Mouse (Mus musculus) brain, adult 2 months (tissue): ENCODE results near the gene Rdx.
"Not testable (repeated sequence)": the region's sequence is repeated elsewhere in the genome, so short reads cannot be mapped to it uniquely, and the experiment has no call there.

Experiments
- DNase-seq: peaks from one replicate; pipeline ENCODE4 v3.0.0; 2011; ENCODE audit warnings: low read depth, low spot score

Rdx gene

DNA sequence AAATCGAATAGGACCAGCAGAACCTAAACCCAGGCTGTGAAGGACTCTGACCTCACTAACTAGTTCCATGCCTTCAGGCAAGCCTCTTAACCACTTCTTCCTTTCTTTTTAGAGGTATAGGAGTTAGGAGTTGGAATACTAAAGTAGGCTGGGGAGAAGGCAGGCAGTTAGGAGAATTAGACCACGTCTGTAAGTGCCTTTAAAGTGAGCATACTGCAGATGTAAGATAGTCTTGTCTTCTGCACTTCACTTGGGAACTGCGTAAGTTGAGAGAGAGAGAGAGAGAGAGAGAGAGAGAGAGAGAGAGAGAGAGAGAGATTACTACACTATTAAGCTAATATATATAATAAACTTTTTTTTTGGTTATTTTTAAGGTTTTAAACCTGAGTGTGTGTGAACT lies 8.3 kb downstream of the Rdx start:
- DNase-seq = no peak

DNA sequence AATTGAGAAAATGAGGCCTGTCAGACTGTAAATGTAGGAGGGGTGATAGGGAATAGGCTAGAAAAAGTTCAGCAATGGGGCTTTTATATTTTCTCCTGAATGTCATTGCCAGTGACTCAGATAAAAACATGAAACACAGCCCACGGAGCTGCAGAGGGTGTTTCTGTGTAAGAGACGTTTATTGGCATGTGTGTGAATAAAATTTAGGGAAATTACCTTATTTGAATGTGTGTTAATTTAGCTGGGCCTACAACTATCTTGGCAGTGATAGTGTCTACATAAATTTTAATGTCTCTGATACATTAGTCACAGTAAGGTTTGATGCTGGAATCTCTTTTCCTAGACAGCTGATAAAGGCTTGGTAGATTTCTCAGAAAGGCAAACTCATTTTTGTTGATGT lies 12.8 kb downstream of the Rdx start:
- peak; percentile 43 for DNase-seq

DNA sequence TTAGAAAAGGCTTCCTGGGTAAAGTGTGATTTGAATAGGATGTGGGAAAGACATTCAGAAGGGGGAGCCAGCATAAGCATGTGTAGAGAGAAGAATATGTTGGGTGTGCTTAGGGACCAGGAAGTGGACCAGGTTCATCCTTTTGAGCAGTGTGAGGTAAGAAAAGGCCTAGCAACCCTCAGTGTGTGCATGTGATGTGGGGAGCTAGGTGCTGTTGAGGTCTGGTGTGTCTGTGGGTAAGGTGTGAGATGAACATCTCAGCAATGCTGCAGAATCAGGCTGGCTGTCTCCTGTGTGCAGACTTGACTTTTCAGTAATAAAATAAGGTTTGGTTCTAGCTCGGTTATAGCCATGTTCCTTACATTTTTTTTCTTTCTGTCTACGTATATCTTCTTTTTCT lies 23.1 kb downstream of the Rdx start:
- no peak for DNase-seq

DNA sequence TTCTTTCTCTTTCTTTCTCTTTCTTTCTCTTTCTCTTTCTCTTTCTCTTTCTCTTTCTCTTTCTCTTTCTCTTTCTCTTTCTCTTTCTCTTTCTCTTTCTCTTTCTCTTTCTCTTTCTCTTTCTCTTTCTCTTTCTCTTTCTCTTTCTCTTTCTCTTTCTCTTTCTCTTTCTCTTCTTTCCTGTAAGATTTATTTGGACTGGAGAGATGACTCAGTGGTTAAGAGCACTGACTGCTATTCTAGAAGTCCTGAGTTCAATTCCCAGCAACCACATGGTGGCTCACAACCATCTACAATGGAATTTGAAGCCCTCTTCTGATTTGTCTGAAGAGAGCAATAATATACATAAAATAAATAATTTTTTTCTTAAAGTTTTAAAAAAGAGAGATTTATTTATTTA lies 24.4 kb downstream of the Rdx start:
- not testable (repeated sequence) for DNase-seq

DNA sequence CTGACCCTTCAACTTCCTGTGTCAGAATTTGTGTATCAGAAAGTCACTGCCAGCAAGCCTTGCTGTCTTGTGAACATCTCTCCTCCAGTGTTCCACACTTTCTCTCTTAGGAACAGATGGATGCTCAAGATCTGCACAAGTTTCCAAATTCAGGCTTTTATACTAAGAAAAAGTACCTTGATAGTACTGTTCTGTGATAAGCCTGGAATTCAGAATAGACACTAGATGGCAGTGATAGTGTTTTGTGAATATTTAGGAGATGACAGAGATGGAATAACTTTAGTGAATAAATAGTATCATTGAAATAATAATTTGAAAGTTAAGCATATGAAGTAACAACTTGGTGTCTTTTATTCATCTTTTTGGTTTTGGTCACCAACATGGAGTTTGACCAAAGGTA lies 25.2 kb downstream of the Rdx start:
- peak; percentile 31 for DNase-seq

DNA sequence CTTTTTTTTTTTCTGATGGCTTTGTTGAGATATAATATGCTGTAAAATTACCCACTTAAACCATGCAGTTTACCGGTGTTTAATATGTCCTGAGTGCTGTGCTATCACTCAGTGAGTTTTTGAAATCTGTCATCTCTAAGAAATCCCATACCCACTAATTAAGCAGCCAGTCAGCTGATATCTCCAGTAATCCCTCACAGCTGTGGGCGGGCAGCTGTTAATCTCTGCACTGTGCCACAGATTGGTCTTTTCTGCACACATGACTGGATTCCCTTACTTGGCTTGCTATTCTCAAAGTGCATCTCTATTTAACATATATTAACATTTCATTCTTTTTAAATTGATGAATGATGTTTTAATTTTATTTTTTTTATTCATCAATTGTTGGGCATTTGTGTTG lies 29.1 kb downstream of the Rdx start:
- DNase-seq = no peak

DNA sequence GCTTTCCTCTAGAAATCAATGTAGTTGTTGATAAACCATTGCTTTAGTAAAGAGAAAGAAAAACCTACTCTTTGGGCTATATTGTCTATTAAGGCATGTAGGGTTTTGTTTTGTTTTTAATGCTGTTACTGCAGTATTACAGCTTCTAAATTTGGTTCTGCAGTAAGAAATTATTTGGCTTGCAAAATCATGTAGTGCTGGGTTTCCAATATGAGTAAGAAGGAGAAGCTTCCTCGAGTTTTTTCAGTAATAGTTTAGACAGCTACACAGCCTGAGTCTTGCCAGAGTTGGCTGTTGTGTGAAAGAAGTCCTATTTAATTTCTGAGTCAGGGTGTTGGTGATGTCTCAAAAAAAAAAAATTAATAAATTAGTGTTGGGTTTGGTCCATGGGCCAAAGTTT lies 30.7 kb downstream of the Rdx start:
- DNase-seq = no peak

DNA sequence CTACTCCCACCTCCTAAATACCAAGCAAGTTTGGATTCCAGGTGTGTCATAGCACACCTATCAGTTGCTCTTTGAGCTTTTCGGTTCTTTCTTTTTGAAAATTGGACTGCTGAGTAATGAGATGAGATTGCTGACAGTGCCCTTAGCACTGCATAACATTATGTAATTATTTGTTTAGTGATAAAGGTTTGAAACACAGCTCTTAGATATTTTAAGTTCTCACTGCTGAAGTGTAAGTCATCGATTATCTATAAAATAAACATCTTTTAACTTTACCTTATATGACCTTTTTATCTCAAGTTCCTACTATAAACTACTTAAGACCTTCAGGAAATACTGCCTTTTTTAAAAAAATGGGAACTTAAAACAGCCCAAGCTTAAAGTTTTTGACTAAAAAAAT lies 35.0 kb downstream of the Rdx start:
- DNase-seq = no peak

DNA sequence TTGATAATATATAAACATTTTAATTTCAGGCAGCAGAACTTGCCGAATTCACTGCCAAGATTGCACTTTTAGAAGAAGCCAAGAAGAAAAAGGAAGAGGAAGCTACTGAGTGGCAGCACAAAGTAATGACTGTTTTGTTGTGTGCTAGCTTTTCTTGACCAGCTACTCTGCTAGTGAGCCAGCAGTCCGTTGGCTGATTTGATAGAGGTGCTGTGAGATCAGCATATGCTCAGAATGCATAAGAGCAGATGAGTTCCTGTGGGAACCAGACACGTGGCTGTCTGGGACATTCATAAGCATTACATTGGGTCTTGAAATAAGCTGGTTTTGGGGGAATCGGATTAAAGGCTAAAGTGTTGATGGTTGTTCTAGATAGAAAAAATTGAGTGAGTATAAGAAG lies 35.4 kb downstream of the Rdx start:
- DNase-seq = no peak

DNA sequence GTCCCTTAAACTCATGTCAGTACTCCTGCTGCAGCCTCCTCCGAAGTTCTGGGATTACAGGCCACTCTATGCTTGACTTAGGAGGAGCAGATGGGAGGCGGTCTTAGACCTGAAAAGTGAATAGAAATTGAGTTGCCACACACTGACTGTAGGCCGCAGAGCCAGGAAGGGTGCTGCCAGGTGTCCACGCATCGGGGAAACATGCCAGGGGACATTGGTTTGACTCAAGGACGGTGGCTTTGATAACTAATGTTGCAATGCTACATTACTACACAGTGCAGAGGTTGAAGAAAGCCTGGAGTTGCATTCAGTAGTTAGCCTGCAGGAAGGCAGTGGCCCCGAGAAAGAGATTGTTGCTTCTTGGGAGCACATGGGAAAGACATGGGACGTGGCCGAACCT lies 44.8 kb downstream of the Rdx start:
- no peak for DNase-seq

DNA sequence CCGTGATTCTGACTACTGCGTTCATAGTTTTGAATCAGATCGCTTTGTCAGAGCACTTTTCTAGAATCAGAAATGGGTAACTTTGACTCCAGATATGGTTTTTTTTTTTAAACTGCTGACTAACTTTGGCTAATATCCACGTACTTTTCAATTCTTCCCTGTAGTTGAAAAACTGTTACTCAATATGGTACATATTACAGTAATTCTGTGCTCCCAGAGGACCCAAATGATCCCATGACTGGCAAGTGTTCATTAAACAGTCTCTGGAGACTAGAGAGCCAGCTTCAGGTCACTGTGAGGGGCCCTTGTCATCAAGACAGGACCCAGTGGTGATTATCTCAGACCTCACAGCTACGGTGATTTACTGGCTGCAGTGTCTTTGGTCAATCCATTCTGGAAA lies 45.3 kb downstream of the Rdx start:
- no peak for DNase-seq

DNA sequence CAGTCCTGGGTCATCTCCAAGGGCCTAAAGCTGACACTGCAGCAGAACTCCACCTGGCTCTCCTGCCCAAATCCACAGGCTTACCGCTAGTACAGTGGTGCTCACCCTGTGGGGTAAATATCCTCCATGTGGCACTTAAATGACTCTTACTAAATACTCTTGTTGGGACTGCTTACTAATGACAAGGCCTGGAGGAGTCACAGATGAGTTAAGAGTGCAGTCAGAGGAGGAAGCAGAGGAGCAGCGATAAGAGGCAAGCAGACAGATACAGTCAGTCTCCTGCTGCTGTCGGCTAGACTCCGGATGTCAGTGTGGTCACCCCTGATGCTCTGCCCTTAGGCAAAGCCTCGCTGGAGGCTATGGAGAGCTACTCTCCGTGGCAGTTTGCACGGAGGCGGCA lies 46.1 kb downstream of the Rdx start:
- no peak for DNase-seq

DNA sequence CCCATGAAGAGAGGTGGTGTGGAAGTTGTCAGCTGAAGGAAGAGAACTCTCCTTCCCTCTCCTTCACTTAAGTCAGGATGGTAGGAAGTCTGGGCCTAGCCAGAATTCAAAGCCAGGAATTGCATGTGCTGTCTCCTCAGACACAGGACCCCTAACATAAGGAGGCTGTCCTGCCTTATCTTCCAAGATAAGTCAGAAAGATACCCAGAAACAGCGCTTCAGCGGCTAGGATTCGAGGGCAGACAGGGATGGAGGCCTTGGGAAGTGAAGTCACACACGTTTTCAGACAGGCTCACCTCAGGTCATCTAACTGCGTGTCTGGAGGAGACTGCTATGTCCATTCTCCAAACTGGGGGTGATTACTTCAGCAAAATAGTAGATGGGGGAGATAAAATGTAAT lies 47.0 kb downstream of the Rdx start:
- no peak for DNase-seq

DNA sequence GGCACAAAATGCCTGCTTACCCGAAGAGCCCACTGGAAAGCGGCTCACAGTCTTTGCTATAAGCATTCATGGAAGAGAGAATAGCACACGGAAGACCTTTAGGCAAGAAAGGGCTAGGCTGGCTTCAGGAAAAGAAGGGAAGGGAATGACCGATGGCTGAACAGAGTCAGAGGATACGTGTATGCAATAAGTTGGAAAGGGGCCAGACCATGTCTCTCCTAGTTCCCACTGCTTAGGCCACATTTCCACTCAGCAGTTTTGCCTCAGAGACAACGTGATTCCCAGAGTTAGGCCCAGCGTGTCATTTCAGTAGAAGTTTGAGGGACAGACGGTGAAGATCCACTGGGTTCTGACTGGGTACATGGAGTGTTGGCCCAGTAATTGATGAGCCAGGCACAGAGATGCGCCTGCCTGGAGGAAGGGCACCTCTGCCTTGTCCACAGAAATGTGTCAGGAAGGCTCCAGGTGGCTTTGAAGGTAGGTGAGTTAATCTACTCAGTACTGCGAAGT lies 47.6 kb downstream of the Rdx start:
- no peak for DNase-seq

DNA sequence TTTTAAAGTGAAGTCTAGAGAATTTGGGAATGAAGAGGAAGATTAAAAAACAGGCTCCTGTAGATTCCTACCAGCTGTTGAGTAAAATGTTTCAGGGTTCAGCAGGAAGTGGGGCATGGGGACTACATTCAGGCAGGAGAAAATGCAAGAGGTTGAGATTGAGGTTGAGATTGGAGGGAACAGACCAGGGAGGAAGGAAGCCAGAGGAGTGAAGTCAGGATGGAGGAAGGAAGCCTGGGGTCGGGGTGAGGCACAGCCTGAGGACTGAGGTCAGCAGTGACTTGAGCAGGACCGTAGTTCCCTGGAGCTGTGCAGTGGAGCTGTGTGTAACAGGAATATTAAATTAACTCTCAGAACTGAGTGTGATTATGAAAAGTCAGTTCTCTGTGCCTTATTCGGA lies 48.7 kb downstream of the Rdx start:
- DNase-seq = no peak

DNA sequence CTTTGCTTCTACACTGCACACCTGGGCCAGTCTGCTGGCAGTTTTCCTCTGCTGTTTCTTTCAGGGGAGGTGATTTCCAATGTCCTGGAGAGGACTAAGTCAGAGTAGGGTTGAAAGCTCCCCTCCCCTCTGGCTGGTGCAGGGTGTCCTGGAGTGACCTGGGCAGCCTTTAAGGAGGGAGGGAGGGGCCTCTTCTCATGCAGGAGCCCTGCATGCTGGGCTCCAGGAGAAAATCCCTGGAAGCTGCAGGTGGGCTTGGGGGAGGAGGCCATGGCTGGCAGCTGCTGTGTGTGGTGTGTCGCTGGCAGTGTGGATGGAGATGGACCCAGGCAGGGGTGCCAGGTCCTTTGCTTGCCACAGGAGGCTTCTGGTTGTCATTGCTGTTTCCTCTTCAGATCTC lies 50.4 kb downstream of the Rdx start:
- DNase-seq = no peak

DNA sequence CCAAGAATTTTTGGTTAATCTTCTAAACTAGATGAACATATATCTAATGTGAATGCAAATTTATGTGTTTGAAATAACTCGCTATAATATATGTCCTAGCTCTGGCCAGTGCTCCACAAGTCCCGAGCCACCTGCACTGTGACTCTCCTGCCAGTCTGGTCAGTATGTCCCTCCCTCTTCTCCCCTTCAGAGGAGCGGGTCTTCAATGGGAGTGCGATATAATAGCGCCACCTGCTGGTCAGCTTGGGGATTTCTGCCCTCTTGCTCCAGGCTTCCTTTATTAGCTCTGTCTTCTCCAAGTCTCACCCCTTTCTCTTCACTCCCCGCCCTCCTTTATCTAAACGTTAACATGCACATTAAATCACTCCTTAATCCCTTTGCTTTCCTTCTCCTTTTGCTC lies 51.6 kb downstream of the Rdx start:
- peak; percentile 91 for DNase-seq

DNA sequence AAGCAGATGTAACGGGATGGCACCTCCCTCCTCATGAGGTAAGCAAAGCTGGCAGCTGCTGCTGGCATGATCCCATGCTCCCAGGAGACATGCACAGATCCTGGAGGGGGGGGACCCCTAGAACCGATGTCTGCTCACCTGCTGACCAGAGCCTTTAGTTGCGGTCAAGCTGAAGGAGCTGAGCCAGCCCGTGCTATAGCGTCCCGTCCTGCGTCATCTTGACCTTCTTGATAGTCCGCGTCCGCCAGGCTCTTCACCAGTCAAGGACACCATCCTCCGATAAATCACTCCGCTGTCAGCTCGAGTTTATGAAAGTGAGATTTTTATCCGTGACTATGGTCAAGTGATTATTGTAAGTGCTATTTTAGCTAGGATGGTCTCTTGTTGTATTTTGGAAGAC lies 53.5 kb downstream of the Rdx start:
- DNase-seq = no peak

DNA sequence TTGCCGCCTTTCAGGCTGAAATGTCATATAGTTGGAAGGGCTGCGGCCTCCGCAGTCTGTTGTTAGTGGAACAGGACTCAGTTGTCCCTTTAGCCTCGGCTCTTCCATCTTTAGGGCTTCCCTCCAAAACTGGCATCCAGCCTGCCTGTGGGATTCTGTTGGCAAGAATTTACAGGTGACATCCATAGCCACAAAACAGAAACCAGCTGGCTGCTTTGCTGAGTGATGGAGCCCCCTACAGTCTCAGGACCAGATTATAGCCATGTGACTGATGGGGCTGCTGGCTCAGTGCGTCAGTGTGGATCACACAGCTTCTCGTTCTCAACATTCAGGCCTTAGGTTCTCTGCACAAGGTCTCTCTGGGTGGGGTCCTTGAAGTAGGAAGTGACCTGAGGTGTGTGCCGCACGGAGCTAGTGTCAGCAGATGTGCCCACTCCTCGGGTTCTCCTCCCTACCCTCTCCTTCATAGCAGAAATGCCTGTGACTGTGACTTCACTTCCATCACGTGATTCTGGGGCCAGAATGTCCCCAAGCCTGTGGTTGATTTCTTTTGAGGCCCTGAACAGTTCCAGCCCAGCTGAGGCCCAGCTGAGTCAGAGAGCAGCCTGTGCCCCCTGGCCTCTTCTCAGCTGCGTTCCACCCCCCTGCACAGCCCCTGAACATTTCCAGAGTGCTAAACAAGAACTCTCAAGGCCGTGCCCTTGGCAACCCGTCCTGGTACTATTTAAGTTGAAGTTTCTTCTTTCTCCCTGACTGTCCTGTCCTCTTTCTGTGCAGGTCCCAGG lies 55.3 kb downstream of the Rdx start:
- DNase-seq = peak; percentile 79

DNA sequence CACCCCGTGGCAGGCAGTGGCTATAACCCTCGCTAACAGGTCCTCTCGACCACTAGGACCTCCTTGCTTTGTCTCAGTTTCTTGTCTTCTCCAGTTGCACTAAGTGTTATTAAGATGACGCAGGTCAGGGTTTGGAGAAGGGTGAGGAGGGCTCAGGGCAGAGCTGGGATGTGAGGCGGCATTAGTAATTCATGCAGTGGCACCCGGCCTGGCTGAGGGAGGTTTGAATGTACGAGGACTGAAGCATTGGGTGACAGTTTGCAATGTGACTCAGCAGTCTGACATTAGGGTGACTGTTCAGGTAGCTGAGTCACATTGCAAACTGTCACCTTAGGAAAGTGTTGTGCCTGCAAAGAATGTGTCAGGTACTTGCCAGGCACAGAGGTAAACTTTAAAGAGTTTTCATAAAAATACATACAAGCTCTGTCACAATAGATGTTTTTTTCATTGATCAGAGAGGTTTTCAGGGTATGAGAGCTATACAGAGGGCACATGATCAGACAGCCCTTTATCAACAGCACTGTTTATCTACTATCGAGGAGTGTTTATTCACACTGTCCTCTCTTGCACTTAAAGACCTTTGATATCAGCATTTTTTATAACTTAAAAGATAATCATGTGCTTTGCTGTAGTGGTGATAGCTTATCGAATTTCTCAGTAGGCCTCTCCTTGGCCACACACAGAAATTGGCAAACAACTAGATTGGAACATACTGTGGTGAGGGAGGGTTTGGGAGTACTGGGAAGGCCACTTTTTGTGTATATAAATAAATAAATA lies 56.7 kb downstream of the Rdx start:
- DNase-seq = peak; percentile 53

DNA sequence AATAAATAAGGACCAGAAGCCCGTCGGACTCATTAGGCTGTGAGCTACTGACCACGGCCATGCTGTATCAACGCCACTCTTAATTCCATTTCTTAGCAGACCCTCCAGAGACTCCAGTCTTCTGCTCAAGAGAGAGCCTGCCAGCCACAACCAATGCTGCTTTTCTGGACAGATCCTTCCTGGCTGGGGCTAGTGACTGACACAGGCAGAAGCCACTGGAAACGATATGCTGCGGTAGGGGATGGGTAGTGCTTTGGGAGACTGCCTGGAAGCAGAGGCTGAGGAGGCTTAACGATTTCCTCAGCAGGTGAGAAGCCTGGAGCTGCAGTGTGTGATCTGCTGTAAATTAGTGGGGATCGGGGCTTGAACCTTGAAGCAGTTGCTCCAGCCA lies 57.2 kb downstream of the Rdx start:
- no peak for DNase-seq

DNA sequence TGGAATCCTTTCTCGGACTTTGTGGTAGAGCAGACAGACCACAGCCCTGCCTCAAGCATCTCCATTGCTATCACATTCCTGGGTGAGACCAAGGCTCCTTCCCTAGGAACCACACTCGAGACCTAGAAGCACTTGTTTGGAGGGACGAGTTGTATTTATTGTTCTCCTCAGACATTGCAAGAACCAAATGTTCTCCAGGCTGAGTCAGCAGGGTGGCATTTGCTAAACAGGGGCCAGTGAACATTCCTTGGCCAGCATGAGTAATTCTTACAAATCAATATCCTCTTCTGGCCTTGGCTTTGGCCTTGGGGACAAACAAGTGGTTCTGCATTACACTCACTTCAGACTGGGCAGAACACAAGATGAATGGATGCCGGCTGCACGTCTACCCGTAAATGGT lies 58.5 kb downstream of the Rdx start:
- DNase-seq = peak; percentile 44

DNA sequence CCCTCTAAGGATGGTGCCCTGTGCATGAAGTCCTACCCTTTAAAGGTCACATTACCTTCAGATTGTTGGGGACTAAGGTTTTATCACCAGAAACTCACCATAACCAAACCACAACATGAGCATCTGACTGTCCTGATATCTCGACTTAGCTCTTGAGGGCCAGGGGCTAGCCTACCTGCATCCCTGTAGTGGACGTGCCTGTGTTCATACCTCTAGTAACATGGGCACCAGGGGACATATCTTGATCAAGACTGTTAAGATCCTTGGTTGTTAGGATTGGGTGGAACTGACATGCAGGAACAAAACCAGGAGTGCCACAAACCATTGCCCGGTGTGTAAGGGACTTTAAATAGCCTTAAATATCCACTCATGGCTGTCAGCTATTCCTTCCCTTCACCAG lies 60.2 kb downstream of the Rdx start:
- no peak for DNase-seq
